Mouse (Mus musculus) liver, embryonic 14.5 days (tissue): ENCODE measurements around the gene Src. TPM values are rescaled to one million over a fixed set of nuclear protein-coding genes. Genes with fewer than 3 reads are reported as not detected.

Experiments
- ATAC-seq: fragments of 200-750 bp; cut with Nextera tagmentation; 2 replicates; pipeline ENCODE4 v1.8.0; 2017; ENCODE audit warnings: moderate number of reproducible peaks, mild to moderate bottlenecking, moderate library complexity; ENCODE audit not compliant: insufficient read depth
- DNase-seq, 3 experiments: peaks; one replicate each; pipeline ENCODE4 v3.0.0-alpha.2; 2012 to 2013; ENCODE audit warnings: low read depth in 3 of 3, low spot score in 3 of 3
- H3K27ac ChIP-seq: fragments of 300-500 bp; sonication (generic); 2 replicates; pipeline ENCODE4 v1.5.1; 2014; ENCODE audit warnings: moderate library complexity, mild to moderate bottlenecking, control low read depth, inconsistent platforms
- H3K27me3 ChIP-seq: fragments of 300-500 bp; sonication (generic); 2 replicates; pipeline ENCODE4 v1.6.1; 2014; ENCODE audit warnings: mild to moderate bottlenecking, low read length, moderate library complexity; ENCODE audit not compliant: control insufficient read depth, insufficient read depth
- H3K36me3 ChIP-seq: fragments of 300-500 bp; sonication (generic); replicated peaks from 2 replicates; pipeline ENCODE4 v1.6.1; 2014; ENCODE audit warnings: low read depth; ENCODE audit not compliant: control insufficient read depth, insufficient read depth
- H3K4me1 ChIP-seq, 2 experiments: fragments of 200-500 bp in 1 of 2; fragments of 300-500 bp in 1 of 2; sonication (generic) in 1 of 2; replicated peaks; 2 replicates each; pipeline ENCODE4 v1.6.1; 2012 to 2014; ENCODE audit warnings: antibody characterized with exemption in 1 of 2, inconsistent platforms in 1 of 2, low read length in 1 of 2; ENCODE audit not compliant: control insufficient read depth in 2 of 2, insufficient read depth in 2 of 2
- H3K4me2 ChIP-seq: fragments of 300-500 bp; sonication (generic); 2 replicates; pipeline ENCODE4 v1.6.1; 2014; ENCODE audit warnings: low read depth, mild to moderate bottlenecking, control low read depth, moderate library complexity
- H3K4me3 ChIP-seq, 2 experiments: fragments of 200-500 bp in 1 of 2; fragments of 300-500 bp in 1 of 2; sonication (generic) in 1 of 2; 2 replicates each; pipeline ENCODE4 v1.5.1; 2012 to 2014; ENCODE audit warnings: low read depth in 2 of 2, low read length in 2 of 2, mild to moderate bottlenecking in 2 of 2, control low read depth in 1 of 2, inconsistent platforms in 1 of 2, moderate library complexity in 1 of 2; ENCODE audit not compliant: insufficient read depth in 1 of 2
- H3K9ac ChIP-seq: fragments of 300-500 bp; sonication (generic); replicated peaks from 2 replicates; pipeline ENCODE4 v1.6.1; 2014; ENCODE audit warnings: mild to moderate bottlenecking, control low read depth, moderate library complexity
- H3K9me3 ChIP-seq: fragments of 300-500 bp; sonication (generic); 2 replicates; pipeline ENCODE4 v1.6.1; 2016; ENCODE audit warnings: low read length, mixed read lengths; ENCODE audit not compliant: control insufficient read depth
- CTCF ChIP-seq: IDR thresholded peaks from 2 replicates; pipeline ENCODE4 v1.5.1; 2016; ENCODE audit warnings: antibody characterized with exemption, low read depth, control low read depth
- EP300 ChIP-seq: IDR thresholded peaks from 2 replicates; pipeline ENCODE4 v1.6.1; 2016; ENCODE audit warnings: antibody characterized with exemption, low read depth
- WGBS: fragments of 180-500 bp; shearing (Covaris S2); extraction: QIAGEN DNeasy Blood & Tissue Kit; methylation state at CpG from one replicate; pipeline ENCODE4 v1.1.7; 2014; ENCODE audit not compliant: insufficient replicate concordance; 5-methylcytosine and 5-hydroxymethylcytosine counted together
- polyA plus RNA-seq, 2 experiments: library from polyadenylated mRNA; depleted of rRNA in 1 of 2; stranded (reverse) in 1 of 2; unstranded in 1 of 2; fragments of >200 nt; fragmentation: Nextera tagmentation in 1 of 2; extraction: Ambion mirVana in 1 of 2; gene quantifications; 2 replicates each; pipeline versions ENCODE4 v1.2.1 to v1.2.3; 2012 to 2014

Gene Src
- polyA plus RNA-seq, 2 experiments, result 0.90 to 2.3 TPM

- Histone ChIP-seq H3K4me1 (peaks cover 0 to 7% of the 10 kb centered on the region in 2 experiments; a peak in 2 of 4 replicates), H3K36me3 (no peaks in the 10 kb centered on the region), H3K9me3 (no peaks in the 10 kb centered on the region), H3K4me2 (no peak overlapping the region), H3K27ac (no peak overlapping the region), H3K9ac (no peak overlapping the region), H3K27me3 (no peaks in the 10 kb centered on the region), H3K4me3 (no peak overlapping the region)
- ATAC-seq, result no peak
- WGBS, result 28% methylated on average over 5 of the region's 5 CpGs
- DNase-seq, result no peak
- no peak for TF ChIP-seq EP300
- no peak for TF ChIP-seq CTCF
Measured at GRCm38 (mm10) chr2:157509182-157509581, 90.9 kb downstream of the Src start.

- H3K9ac ChIP-seq, result no peak overlapping the region
- DNase-seq (no peak), ATAC-seq (no peak)
- H3K4me3 ChIP-seq, result no peak overlapping the region
- WGBS, result 55% methylated on average over 4 of the region's 4 CpGs
- H3K36me3 ChIP-seq, result no peaks in the 10 kb centered on the region
- no peak for TF ChIP-seq EP300
- no peak for TF ChIP-seq CTCF
- peaks cover 0 to 7% of the 10 kb centered on the region in 2 experiments; a peak in 2 of 4 replicates for H3K4me1 ChIP-seq
- H3K27ac ChIP-seq, result no peak overlapping the region
- no peak overlapping the region for H3K4me2 ChIP-seq
- H3K9me3 ChIP-seq, result no peaks in the 10 kb centered on the region
- no peaks in the 10 kb centered on the region for H3K27me3 ChIP-seq
Measured at GRCm38 (mm10) chr2:157510031-157510430, 91.8 kb downstream of the Src start.

GRCm38 (mm10) chr2:157512859-157513258, 94.6 kb downstream of the Src start:
- no peak for ATAC-seq
- no peaks in the 10 kb centered on the region for H3K27me3 ChIP-seq
- no peak overlapping the region for H3K27ac ChIP-seq
- H3K4me3 ChIP-seq, result no peak overlapping the region
- no peak overlapping the region for H3K4me2 ChIP-seq
- no peak for DNase-seq
- no peaks in the 10 kb centered on the region for H3K9me3 ChIP-seq
- no peak overlapping the region for H3K9ac ChIP-seq
- H3K4me1 ChIP-seq, result peaks cover 0 to 7% of the 10 kb centered on the region in 2 experiments; a peak in 2 of 4 replicates
- TF ChIP-seq EP300 (no peak), CTCF (no peak)
- 73% methylated on average over 9 of the region's 9 CpGs for WGBS
- no peaks in the 10 kb centered on the region for H3K36me3 ChIP-seq

- 22% methylated on average over 9 of the region's 9 CpGs for WGBS
- Histone ChIP-seq H3K9ac (no peak overlapping the region), H3K36me3 (no peaks in the 10 kb centered on the region), H3K4me3 (no peak overlapping the region), H3K9me3 (no peaks in the 10 kb centered on the region), H3K27ac (no peak overlapping the region), H3K27me3 (no peaks in the 10 kb centered on the region), H3K4me1 (peaks cover 0 to 7% of the 10 kb centered on the region in 2 experiments; a peak in 2 of 4 replicates), H3K4me2 (no peak overlapping the region)
- no peak for TF ChIP-seq CTCF
- no peak for TF ChIP-seq EP300
- ATAC-seq (peak; percentile 45; the same call in 1 of the 2 replicates), DNase-seq (peak in 2 of 3 experiments; percentile 14 to 15)
Measured at GRCm38 (mm10) chr2:157513737-157514208, 95.5 kb downstream of the Src start.

GRCm38 (mm10) chr2:157514353-157514752, 96.1 kb downstream of the Src start:
- Histone ChIP-seq H3K36me3 (no peaks in the 10 kb centered on the region), H3K9ac (no peak overlapping the region), H3K9me3 (no peaks in the 10 kb centered on the region), H3K27ac (no peak overlapping the region), H3K4me3 (no peak overlapping the region), H3K27me3 (no peaks in the 10 kb centered on the region), H3K4me1 (peaks cover 0 to 7% of the 10 kb centered on the region in 2 experiments; a peak in 2 of 4 replicates), H3K4me2 (no peak overlapping the region)
- no peak for TF ChIP-seq CTCF
- TF ChIP-seq EP300, result no peak
- WGBS, result 25% methylated on average over 4 of the region's 4 CpGs
- ATAC-seq (no peak), DNase-seq (no peak)
